Mouse (Mus musculus) cerebellum, postnatal 10 days (tissue): ENCODE results near the gene AI481877.

Source experiments
- DNase-seq, 2 experiments: peaks; one replicate each; pipeline ENCODE4 v3.0.0; 2021; ENCODE audit warnings: mixed read lengths in 2 of 2

Gene AI481877

GRCm38 (mm10) chr4:59034325-59034917 is 104.4 kb downstream of the AI481877 start:
- DNase-seq: peak; percentile 57 to 58

GRCm38 (mm10) chr4:59016922-59017321 is 121.9 kb downstream of the AI481877 start:
- DNase-seq: no peak

DNA sequence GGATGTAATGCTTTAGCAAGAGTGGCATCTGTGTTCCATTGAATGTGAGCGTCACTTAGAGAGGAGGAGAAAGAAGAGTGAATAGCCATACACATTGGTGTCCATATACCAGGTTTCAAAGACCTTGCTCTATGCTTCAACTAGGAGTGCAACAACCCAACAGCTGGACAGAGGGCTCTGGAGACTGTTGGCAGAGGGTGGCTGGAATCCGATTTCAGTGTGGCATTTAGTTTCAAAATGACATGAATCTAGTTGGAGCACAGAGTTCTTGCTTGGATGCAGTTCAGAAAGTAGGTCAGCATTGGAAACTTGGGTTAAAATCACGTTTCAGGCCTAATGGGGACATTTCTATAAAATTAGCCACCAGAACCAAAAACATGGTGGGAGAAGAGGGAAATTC is 123.6 kb downstream of the AI481877 start:
- DNase-seq: no peak

GRCm38 (mm10) chr4:59011446-59011845 is 127.3 kb downstream of the AI481877 start:
- no peak for DNase-seq

GRCm38 (mm10) chr4:59009696-59010095 is 129.1 kb downstream of the AI481877 start:
- DNase-seq: no peak

- no peak for DNase-seq
These were observed 129.6 kb downstream of the AI481877 start for GRCm38 (mm10) chr4:59009186-59009585.

- no peak for DNase-seq
These were observed 130.8 kb downstream of the AI481877 start for GRCm38 (mm10) chr4:59007974-59008373.

DNA sequence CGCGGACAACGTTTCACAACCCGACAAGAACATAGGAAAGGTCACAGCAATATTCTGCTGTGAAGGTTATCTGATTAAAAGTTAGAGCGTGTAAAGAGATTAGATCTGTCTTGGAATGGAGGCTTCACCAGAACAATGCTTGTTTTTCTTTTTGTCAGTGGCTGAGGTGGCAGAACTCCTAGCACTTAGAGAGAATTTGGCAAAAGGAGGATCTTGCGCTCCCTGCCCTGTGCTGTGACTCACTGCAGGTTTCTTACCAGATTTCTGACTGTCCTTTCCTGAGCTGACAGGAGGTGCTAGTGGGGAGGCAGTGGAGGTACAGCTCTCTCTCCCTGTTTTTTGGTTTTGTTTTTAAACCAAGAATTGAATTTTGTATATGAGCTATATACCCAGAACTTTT is 131.8 kb downstream of the AI481877 start:
- no peak for DNase-seq

- DNase-seq: no peak
These were observed 132.6 kb downstream of the AI481877 start for GRCm38 (mm10) chr4:59006211-59006610.

- DNase-seq: no peak
These were observed 135.0 kb downstream of the AI481877 start for GRCm38 (mm10) chr4:59003806-59004200.

- peak; percentile 93 to 96 for DNase-seq
These were observed 135.6 kb downstream of the AI481877 start, which contains the start of gene Gm20503 for GRCm38 (mm10) chr4:59002948-59003805. Gene Gm20503 (plus strand): TSS chr4:59003210.

DNA sequence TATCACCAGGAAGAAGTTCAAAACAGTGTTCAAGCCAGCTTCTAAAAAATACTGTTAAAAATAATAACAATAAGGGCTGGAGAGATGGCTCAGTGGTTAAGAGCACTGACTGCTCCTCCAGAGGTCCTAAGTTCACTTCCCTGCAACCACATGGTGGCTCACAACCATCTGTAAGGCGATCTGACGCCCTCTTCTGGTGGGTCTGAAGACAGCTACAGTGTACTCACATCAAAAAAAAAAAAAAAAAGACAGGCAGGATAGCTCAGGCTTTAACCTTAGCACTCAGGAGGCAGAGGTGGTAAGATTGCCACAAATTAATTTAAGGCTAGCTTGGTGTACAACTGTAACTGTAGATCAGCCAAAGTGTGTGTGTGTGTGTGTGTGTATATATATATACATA is 138.2 kb downstream of the AI481877 start:
- DNase-seq: peak; percentile 42 to 48

- DNase-seq: peak; percentile 84 to 89
These were observed 139.1 kb downstream of the AI481877 start for GRCm38 (mm10) chr4:58999686-59000085.

- DNase-seq: no peak
These were observed 140.1 kb downstream of the AI481877 start for GRCm38 (mm10) chr4:58998688-58999087.

- DNase-seq: peak in 1 of 2 experiments; percentile 40
These were observed 141.7 kb downstream of the AI481877 start for GRCm38 (mm10) chr4:58997081-58997480.

GRCm38 (mm10) chr4:58995251-58995693 is 143.5 kb downstream of the AI481877 start:
- DNase-seq: no peak

- no peak for DNase-seq
These were observed 144.0 kb downstream of the AI481877 start, which contains the start of gene Dnajc25 for GRCm38 (mm10) chr4:58994762-58995161. Gene Dnajc25 (plus strand): TSS chr4:58995062.
